Mouse (Mus musculus): ENCODE results near the gene Zfp518b.

Zfp518b gene

GRCm38 (mm10) chr5:38684164-38684911 lies at the start of gene Zfp518b:
Gene Zfp518b, minus strand, starts transcription at chr5:38684826.
- DNase-seq (ENCODE audit: low read depth, low spot score) = peak; percentile 75

DNA sequence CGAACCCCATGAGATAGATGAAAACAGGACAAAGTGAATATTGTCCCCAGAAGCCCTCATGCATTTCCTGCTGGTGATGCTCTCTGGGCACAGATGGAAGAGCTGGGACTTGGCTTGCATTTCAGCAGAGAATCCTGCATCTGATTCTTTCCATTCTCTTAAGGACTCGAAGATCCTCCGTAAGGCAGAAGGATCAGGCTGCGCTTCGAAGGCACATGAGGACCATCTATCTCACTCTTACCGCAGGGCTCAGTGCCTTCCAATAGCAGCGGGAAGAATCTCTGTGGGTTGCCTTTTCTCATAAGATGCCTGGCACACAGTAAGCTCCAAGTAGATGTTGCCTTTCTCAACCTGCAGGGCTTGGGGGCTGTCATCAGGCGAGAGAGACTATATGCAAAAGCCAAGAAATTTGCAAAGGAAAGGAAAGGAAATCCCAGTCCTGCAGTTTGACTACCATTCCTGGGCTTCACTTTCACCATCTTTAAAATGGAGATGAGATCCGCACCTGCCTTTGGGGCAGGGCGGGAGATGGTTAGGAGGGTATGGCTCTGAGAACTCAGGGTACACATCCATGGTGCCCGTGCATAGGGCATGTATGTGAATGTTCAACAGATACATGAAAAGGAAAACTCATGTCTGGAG lies 24.4 kb upstream of the Zfp518b start:
- no peak for DNase-seq (ENCODE audit: low read depth, low spot score)

- DNase-seq (ENCODE audit: low read depth, low spot score) = no peak
Observed at GRCm38 (mm10) chr5:38707364-38708075, 22.9 kb upstream of the Zfp518b start.

- DNase-seq (ENCODE audit: low read depth, low spot score) = no peak
Observed at GRCm38 (mm10) chr5:38702941-38703340, 18.3 kb upstream of the Zfp518b start.

DNA sequence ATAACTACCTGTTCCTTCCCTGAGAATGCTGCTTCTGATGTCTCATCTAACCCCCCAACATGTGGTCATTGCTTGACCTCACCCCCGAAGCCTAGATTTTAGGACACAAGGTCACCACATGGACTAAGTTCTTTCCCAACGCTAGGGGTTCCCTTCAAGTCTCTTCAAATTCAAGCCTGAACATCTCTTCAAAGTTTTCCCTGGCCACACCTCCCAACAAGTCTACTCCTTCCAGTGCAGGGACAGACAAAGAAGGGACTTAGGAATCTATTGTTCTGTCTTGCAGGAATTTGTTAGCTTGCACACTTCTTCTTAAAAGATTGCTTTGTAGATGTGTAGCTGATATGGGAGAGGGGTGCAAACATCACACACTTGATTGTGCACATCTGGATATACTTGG lies 17.5 kb upstream of the Zfp518b start:
- DNase-seq (ENCODE audit: low read depth, low spot score) = no peak

- no peak for DNase-seq (ENCODE audit: low read depth, low spot score)
Observed at GRCm38 (mm10) chr5:38698466-38698865, 13.8 kb upstream of the Zfp518b start.

DNA sequence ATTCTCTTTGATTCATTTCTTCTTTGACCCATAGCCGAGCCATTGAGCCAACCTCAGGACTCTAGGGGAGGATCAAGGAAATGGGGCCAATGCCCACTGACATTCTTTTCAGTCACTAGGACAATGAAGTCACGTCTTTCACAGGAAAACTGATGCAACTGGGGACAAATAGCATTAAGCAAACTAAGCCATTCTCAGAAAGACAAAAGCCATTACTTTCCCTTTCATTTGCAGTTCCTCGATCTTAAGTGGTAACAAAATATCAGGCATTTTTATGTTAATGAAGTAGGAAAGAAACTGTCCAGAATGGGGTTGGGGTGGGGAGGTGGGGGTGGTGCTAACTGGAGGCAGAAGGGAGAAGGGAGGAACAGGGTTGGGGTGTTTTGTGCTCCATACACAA lies 13.4 kb upstream of the Zfp518b start:
- DNase-seq (ENCODE audit: low read depth, low spot score) = no peak

- DNase-seq (ENCODE audit: low read depth, low spot score) = peak; percentile 65
Observed at GRCm38 (mm10) chr5:38696616-38697375, 12.2 kb upstream of the Zfp518b start.

DNA sequence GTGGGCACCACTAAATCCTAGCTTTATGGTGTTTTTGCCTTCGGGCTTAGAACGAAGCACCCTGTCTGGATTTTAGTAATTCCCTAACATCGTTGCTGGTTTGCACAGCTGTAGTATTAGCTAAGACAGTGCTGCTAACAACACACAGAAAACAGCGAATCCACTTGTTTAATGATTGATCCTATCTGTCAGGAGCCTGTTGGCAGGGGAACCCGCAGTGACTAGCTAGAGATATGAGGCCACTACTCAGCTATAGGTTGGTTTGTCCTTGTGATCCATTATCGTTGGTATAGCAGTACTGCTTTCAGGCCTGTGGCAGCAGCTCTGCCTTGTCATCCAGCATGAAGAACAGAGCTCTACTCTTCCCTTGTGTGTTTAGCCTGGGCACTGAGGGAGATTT lies 8.2 kb upstream of the Zfp518b start:
- DNase-seq (ENCODE audit: low read depth, low spot score) = no peak

DNA sequence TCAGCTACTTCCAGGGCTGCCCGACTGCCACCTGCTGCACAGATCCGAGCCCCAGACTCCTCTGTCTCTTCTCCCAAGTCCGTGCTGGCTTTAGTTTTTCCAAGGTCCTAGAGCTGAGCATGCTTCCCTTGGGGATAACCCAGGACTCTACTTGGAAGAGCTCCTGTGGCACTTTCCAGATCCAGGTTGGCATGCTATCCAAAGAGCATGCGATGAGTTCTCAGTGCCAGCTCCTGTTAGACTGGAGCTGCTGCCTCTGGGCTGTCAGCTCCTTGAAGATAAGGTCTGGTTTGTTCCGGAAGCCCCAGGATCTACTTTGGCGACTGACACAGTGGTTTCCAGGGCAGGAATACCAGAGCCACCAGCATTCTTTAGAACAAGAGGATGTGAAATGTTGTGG lies 4.6 kb upstream of the Zfp518b start:
- DNase-seq (ENCODE audit: low read depth, low spot score) = no peak

DNA sequence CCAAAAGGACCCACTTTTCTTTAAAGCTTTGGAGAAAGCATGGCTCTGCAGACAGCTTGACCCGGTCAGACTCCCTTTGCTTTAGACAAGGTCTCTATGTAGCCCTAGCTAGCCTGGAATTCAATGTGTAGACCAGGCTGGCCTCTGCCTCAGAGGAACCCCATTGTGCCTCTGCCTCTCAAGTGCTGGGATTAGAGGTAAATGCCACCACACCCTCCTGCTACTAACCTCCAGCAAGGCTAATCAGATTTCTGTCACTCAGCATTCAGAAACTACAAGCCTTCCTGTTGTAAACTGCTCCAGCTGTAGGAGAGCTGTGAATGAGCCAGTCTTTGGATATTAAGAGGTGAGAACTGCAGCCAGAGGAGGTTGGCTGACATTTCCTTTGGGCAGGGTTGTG lies 3.1 kb upstream of the Zfp518b start:
- no peak for DNase-seq (ENCODE audit: low read depth, low spot score)

DNA sequence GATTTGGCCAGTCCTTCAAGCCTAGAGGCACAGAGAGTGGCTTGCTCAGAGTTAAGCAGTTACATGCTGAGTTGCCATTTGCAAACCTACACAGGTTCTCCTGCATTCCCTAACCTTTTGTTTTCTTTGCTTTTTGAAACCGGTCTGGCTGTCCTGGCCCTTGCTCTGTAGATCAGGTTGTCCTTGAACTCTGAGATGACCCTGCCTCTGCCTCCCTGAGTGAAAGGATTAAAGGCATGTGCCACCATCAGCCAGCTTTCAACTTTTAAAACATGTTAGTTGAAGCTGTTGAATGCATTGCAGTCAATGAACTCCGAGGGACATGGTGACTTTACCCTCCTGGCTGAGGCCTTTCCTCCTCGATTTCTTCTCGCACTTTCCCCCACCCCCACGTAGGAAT lies 25.8 kb downstream of the Zfp518b start:
- no peak for DNase-seq (ENCODE audit: low read depth, low spot score)

- DNase-seq (ENCODE audit: low read depth, low spot score) = no peak
Observed at GRCm38 (mm10) chr5:38656204-38656603, 28.4 kb downstream of the Zfp518b start.

DNA sequence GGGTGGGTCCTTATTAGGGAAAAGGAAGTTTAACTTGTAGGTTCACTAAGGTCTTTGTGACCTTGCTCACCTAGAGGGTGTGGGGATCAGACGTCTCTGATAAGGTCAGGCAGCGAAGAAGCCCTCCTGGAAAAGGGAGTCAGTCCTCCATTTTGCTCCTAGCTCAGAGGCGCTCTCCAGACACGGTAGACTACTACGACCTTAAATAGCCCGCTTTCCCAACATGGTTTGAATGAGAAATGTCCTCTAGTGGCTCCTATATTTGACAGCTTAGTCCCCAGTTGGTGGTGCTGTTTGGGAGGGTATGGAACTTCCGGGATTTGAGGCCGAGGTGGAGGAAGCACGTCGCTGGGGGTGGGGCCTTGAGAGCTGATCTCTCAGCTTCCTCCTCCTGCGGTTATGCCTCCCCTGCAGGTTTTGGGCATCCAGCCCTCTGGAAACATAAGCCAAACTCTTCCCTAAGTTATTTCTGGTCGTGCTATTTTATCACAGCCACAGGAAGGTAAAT lies 29.2 kb downstream of the Zfp518b start:
- DNase-seq (ENCODE audit: low read depth, low spot score) = no peak

- DNase-seq (ENCODE audit: low read depth, low spot score) = no peak
Observed at GRCm38 (mm10) chr5:38654571-38654970, 30.1 kb downstream of the Zfp518b start.

DNA sequence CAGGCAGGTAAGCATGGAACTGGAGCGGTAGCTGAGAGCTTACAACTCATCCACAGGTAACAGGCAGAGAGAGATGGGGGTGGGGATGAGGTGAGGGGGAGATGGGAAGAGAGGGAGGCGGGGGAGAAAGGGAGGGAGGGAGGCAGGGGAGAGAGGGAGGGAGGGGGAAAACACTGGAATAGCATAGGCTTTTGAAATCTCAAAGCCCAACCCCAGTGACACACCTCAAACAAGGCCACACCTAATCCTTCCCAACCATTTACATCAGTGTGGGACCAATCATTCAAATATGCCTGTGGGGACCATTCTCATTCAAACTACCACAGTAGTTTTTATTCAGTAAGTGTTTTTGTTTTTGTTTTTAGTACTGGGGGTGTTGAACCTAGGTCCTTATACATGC lies 31.5 kb downstream of the Zfp518b start:
- DNase-seq (ENCODE audit: low read depth, low spot score) = no peak

DNA sequence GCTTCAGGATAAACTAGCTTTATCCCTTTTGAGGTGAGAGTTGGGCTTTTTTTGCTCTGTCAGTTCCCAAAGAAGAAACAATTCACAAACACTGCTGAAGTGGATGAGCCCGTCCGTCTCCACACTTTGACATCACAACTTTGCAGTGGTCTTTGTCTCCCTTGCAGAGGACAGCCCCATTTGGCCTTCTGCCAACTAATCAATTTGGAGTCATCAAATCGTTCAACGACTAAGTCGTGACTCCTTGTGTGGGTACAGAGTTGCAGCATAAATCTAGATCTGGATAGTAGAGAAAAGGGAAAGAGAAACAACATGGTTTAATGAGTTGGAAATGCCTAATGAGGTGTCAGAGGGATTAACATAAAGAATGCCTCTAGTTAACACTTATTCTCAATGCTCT lies 33.2 kb downstream of the Zfp518b start:
- DNase-seq (ENCODE audit: low read depth, low spot score) = no peak

DNA sequence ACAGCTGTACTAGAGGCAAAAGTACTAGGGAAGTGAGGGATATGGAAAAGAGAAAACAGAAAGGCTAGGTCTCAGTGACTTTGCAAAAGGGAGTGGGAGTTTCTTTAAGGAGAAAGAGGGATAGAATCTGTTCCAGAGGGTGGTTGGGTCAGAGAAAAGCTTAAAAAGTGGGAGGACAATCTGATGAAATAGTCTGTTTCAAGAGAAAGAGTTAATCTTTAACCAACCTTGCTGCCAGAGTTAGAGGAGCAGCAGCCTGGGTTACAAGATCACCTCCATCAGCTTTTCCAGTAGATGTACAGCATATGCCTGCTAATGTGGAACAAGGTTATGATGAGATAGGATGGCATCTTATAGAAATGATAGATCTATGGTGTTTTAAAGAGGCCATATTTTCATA lies 43.1 kb downstream of the Zfp518b start:
- no peak for DNase-seq (ENCODE audit: low read depth, low spot score)

DNA sequence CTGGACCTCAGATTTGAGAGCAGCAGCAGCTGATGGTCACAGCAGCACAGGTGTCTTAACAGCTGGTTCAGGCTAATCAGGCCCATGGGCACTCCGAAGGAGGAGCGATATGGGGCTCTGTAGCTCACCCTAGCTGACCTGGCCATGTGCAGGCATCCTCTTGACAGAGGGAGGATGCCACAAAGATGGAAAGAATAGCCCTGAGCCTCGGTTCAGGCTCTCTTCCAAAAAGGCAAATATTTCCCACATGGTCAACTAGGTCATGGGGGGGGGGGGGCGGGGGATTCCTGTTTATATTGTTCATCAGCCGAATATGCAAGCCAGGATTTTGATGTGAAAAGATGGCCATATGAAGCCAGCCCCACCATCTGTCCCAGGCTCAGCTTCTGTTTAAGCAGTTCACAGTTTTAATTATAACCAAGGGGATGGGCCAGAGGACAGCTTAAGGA lies 48.3 kb downstream of the Zfp518b start:
- DNase-seq (ENCODE audit: low read depth, low spot score) = no peak

DNA sequence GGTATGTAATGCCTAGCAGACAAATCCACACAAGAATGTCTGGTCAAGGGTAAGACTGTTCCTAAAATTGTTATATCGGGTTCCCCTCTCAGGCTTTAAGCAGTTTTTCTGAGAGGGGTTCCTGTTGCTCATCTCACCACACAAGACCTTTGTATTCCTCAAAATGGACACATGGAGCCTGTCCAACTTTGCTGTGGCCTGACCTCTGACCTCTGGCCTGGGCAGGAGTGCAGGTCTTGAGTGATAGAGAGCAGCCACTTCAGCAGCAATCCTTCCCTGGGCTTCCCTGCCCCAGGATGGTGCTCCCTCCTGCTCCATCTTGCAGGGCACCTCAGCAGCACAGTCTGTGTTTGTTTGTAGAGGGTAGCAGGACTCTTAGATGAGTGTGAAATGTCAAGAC lies 48.9 kb downstream of the Zfp518b start:
- DNase-seq (ENCODE audit: low read depth, low spot score) = no peak

DNA sequence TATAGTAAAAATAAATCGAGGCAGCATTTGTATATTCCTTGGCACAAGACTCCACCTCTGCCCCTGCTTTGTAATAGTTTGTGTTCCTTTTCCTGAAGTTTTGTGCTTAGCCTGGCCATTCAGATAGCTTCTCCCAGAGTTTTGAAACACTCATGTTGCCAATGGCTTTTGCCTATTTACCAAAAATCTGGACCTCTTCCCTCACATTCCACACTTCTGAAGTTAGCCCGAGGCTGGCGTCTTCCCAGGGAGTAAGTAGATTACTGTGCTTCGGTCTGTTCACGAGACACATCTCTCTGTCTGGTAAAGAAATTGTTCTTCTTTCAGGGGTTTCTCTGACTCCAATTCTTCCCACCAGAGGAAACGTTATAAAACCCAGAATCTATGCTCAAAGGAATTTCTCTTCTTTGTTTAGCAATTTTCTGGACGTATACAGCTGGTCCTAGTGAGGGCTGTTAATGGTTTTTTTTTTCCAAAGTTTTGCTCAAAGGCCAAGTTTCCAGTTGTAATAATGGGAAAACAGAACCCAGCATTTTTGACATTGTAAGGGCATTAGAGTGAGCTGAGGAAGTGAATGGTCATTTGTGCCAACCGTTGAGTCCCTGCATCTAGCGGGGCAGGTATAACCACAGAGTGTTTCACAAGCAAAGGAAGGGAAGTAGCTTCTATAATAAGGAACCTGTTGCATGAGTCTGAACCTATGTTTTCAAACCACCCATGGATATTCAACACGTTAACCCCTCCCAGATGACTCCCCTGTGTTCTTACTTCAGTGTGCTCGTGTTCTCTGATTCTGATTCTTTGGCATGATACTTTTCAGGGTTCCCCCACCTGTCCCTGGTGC lies 50.1 kb downstream of the Zfp518b start:
- DNase-seq (ENCODE audit: low read depth, low spot score) = no peak
